Mouse (Mus musculus) megakaryocyte, embryonic 14.5 days (primary cell): ENCODE results near the gene Rnf115.

ENCODE experiments used
- FLI1 ChIP-seq: IDR thresholded peaks from 2 replicates; pipeline ENCODE4 v1.6.1; 2012; ENCODE audit warnings: low read length, inconsistent platforms, mixed read lengths
- GATA1 ChIP-seq: IDR thresholded peaks from 3 replicates; pipeline ENCODE4 v1.6.1; 2012; ENCODE audit warnings: mixed read lengths, low read length, inconsistent platforms, borderline replicate concordance

- no peak for TF ChIP-seq GATA1
- no peak for TF ChIP-seq FLI1
Observed at GRCm38 (mm10) chr3:96832930-96833329, 105.5 kb downstream of the Rnf115 start.
